Mouse (Mus musculus): ENCODE measurements at regions not wholly inside any gene's neighbourhood (a gene's known extent, or its start where the extent isn't known, plus 50 kb on each side); places are given as distances from the start of the nearest gene placed in this dataset.

- WGBS, result 70% methylated on average over 10 of the region's 10 CpGs
- Histone ChIP-seq H3K4me3 (ENCODE audit: low read length) (no peak overlapping the region), H3K4me2 (replicated peaks; ENCODE audit: low read depth, low read length) (no peak overlapping the region), H3K4me1 (ENCODE audit: control insufficient read depth, insufficient read depth, low read length) (peaks cover 5% of the 10 kb centered on the region; the same call in 1 of the 2 replicates), H3K36me3 (ENCODE audit: control insufficient read depth, insufficient read depth, low read length) (no peaks in the 10 kb centered on the region), H3K27ac (ENCODE audit: low read depth, low read length) (no peak overlapping the region), H3K9ac (ENCODE audit: low read depth, low read length) (no peak overlapping the region), H3K27me3 (ENCODE audit: control insufficient read depth, insufficient read depth, low read length) (no peaks in the 10 kb centered on the region), H3K9me3 (ENCODE audit: control insufficient read depth, low read length) (no peaks in the 10 kb centered on the region)
- ATAC-seq (ENCODE audit: low FRiP score, low TSS enrichment), result no peak
Measured at GRCm38 (mm10) chr7:129938141-129938540, 346.5 kb downstream of the Wdr11 start.

GRCm38 (mm10) chr7:129939266-129939665 lies 347.6 kb downstream of the Wdr11 start:
- Histone ChIP-seq H3K36me3 (ENCODE audit: control insufficient read depth, insufficient read depth, low read length) (no peaks in the 10 kb centered on the region), H3K4me2 (replicated peaks; ENCODE audit: low read depth, low read length) (no peak overlapping the region), H3K9ac (ENCODE audit: low read depth, low read length) (no peak overlapping the region), H3K4me3 (ENCODE audit: low read length) (no peak overlapping the region), H3K4me1 (ENCODE audit: control insufficient read depth, insufficient read depth, low read length) (peaks cover 5% of the 10 kb centered on the region; the same call in 1 of the 2 replicates), H3K27ac (ENCODE audit: low read depth, low read length) (no peak overlapping the region), H3K27me3 (ENCODE audit: control insufficient read depth, insufficient read depth, low read length) (no peaks in the 10 kb centered on the region), H3K9me3 (ENCODE audit: control insufficient read depth, low read length) (no peaks in the 10 kb centered on the region)
- ATAC-seq (ENCODE audit: low FRiP score, low TSS enrichment), result no peak
- 90% methylated on average over 5 of the region's 5 CpGs for WGBS

DNA sequence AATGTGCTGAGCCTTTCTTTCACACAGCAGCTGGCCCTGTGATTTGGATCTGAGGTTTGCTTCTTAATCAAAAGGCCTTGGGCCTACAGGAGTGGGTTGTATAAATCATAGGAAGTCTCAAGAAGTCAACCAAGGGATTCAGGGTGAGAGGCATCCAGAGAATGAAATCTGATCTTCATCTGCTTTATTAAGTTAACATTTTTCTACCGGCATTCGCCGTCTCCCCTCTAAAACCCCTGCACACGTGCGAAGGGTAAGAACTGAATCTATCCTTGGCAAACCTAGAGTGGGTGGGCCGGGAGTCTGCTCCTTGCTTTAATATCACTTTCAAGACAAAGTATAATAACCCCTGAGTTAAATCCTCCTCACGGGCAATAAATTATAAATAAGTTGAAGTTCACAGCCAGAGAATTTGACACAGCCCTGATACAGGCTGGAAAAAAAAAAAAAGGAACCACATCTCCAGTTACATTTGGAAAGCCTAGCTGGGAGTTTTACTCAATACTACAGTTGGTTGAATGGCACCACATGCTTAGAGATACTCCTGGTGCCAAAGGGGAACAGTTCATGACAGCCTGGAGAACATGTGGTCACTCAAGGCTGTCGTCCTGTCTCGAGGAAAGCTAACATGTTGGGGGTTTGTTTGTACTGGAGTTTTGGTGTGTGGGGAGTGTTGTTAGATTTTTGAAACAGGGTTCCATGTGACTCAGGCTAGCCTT lies 349.8 kb downstream of the Wdr11 start:
- H3K4me3 ChIP-seq (ENCODE audit: low read length), result no peak overlapping the region
- no peak overlapping the region for H3K9ac ChIP-seq (ENCODE audit: low read depth, low read length)
- ATAC-seq (ENCODE audit: low FRiP score, low TSS enrichment), result peak; percentile 74
- H3K27ac ChIP-seq (ENCODE audit: low read depth, low read length), result no peak overlapping the region
- H3K4me2 ChIP-seq (replicated peaks; ENCODE audit: low read depth, low read length), result no peak overlapping the region
- 23% methylated on average over 9 of the region's 9 CpGs for WGBS
- no peaks in the 10 kb centered on the region for H3K9me3 ChIP-seq (ENCODE audit: control insufficient read depth, low read length)
- H3K36me3 ChIP-seq (ENCODE audit: control insufficient read depth, insufficient read depth, low read length), result no peaks in the 10 kb centered on the region
- H3K4me1 ChIP-seq (ENCODE audit: control insufficient read depth, insufficient read depth, low read length), result peaks cover 5% of the 10 kb centered on the region; the same call in 1 of the 2 replicates
- no peaks in the 10 kb centered on the region for H3K27me3 ChIP-seq (ENCODE audit: control insufficient read depth, insufficient read depth, low read length)

GRCm38 (mm10) chr7:129948613-129949110 lies 357.0 kb downstream of the Wdr11 start:
- Histone ChIP-seq H3K4me2 (replicated peaks; ENCODE audit: low read depth, low read length) (no peak overlapping the region), H3K36me3 (ENCODE audit: control insufficient read depth, insufficient read depth, low read length) (no peaks in the 10 kb centered on the region), H3K27me3 (ENCODE audit: control insufficient read depth, insufficient read depth, low read length) (no peaks in the 10 kb centered on the region), H3K4me1 (ENCODE audit: control insufficient read depth, insufficient read depth, low read length) (peaks cover 3% of the 10 kb centered on the region; the same call in 1 of the 2 replicates), H3K4me3 (ENCODE audit: low read length) (no peak overlapping the region), H3K9ac (ENCODE audit: low read depth, low read length) (no peak overlapping the region), H3K9me3 (ENCODE audit: control insufficient read depth, low read length) (no peaks in the 10 kb centered on the region), H3K27ac (ENCODE audit: low read depth, low read length) (no peak overlapping the region)
- 73% methylated on average over 8 of the region's 8 CpGs for WGBS
- ATAC-seq (ENCODE audit: low FRiP score, low TSS enrichment), result no peak

GRCm38 (mm10) chr7:129950456-129950855 lies 358.8 kb downstream of the Wdr11 start:
- peaks cover 3% of the 10 kb centered on the region; the same call in 1 of the 2 replicates for H3K4me1 ChIP-seq (ENCODE audit: control insufficient read depth, insufficient read depth, low read length)
- WGBS, result 90% methylated on average over 1 of the region's 1 CpGs
- no peaks in the 10 kb centered on the region for H3K9me3 ChIP-seq (ENCODE audit: control insufficient read depth, low read length)
- ATAC-seq (ENCODE audit: low FRiP score, low TSS enrichment), result no peak
- H3K36me3 ChIP-seq (ENCODE audit: control insufficient read depth, insufficient read depth, low read length), result no peaks in the 10 kb centered on the region
- H3K27me3 ChIP-seq (ENCODE audit: control insufficient read depth, insufficient read depth, low read length), result no peaks in the 10 kb centered on the region
- no peak overlapping the region for H3K9ac ChIP-seq (ENCODE audit: low read depth, low read length)
- no peak overlapping the region for H3K4me3 ChIP-seq (ENCODE audit: low read length)
- no peak overlapping the region for H3K27ac ChIP-seq (ENCODE audit: low read depth, low read length)
- no peak overlapping the region for H3K4me2 ChIP-seq (replicated peaks; ENCODE audit: low read depth, low read length)

DNA sequence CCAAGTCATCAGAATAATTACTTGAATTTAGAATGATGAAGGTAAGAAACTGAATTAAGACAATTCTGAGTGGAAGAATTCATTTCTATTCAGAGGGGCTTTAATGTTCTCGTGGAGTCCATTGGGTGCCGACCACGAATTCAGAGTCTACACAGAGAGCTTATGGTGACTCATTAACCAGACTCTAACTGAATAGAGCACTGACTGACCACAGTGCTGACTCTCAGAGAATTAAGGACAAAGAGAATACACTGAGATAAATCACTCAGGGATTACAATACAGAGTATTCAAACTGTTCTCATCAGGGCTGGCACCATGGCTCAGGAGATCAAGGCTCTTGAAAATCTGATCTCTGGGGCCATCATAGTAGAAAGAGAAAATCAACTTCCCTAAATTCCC lies 366.7 kb downstream of the Wdr11 start:
- no peaks in the 10 kb centered on the region for H3K36me3 ChIP-seq (ENCODE audit: control insufficient read depth, insufficient read depth, low read length)
- no peak overlapping the region for H3K9ac ChIP-seq (ENCODE audit: low read depth, low read length)
- H3K9me3 ChIP-seq (ENCODE audit: control insufficient read depth, low read length), result no peaks in the 10 kb centered on the region
- no peaks in the 10 kb centered on the region for H3K27me3 ChIP-seq (ENCODE audit: control insufficient read depth, insufficient read depth, low read length)
- H3K27ac ChIP-seq (ENCODE audit: low read depth, low read length), result no peak overlapping the region
- H3K4me2 ChIP-seq (replicated peaks; ENCODE audit: low read depth, low read length), result no peak overlapping the region
- WGBS, result 71% methylated on average over 3 of the region's 3 CpGs
- no peak overlapping the region for H3K4me3 ChIP-seq (ENCODE audit: low read length)
- peaks cover 9% of the 10 kb centered on the region; the same call in 1 of the 2 replicates for H3K4me1 ChIP-seq (ENCODE audit: control insufficient read depth, insufficient read depth, low read length)
- ATAC-seq (ENCODE audit: low FRiP score, low TSS enrichment), result no peak

DNA sequence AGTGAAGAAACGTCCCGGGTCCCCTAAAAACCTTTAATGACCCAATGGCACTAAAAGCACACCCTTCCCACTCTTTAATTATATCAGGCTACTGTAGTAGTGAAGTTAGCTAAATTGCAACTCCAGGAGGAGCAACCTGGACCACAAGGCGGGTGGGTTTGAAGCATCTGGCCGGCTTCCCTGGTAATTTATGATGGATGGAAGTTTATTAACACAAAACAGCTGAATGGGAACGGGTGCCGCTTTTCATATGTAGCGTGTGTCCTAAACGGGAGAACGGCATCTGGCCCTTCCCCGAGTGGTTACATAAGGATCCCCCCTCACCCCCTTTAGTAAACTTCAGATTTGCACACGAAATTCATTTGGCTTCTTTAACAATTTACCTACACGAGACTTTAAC lies 370.9 kb downstream of the Wdr11 start:
- no peaks in the 10 kb centered on the region for H3K27me3 ChIP-seq (ENCODE audit: control insufficient read depth, insufficient read depth, low read length)
- 48% methylated on average over 12 of the region's 12 CpGs for WGBS
- H3K4me2 ChIP-seq (replicated peaks; ENCODE audit: low read depth, low read length), result no peak overlapping the region
- no peak overlapping the region for H3K27ac ChIP-seq (ENCODE audit: low read depth, low read length)
- no peaks in the 10 kb centered on the region for H3K9me3 ChIP-seq (ENCODE audit: control insufficient read depth, low read length)
- no peaks in the 10 kb centered on the region for H3K36me3 ChIP-seq (ENCODE audit: control insufficient read depth, insufficient read depth, low read length)
- H3K4me3 ChIP-seq (ENCODE audit: low read length), result no peak overlapping the region
- ATAC-seq (ENCODE audit: low FRiP score, low TSS enrichment), result no peak
- no peak overlapping the region for H3K9ac ChIP-seq (ENCODE audit: low read depth, low read length)
- peaks cover 9% of the 10 kb centered on the region; the same call in 1 of the 2 replicates for H3K4me1 ChIP-seq (ENCODE audit: control insufficient read depth, insufficient read depth, low read length)

- no peaks in the 10 kb centered on the region for H3K9me3 ChIP-seq (ENCODE audit: control insufficient read depth, low read length)
- no peaks in the 10 kb centered on the region for H3K36me3 ChIP-seq (ENCODE audit: control insufficient read depth, insufficient read depth, low read length)
- H3K4me2 ChIP-seq (replicated peaks; ENCODE audit: low read depth, low read length), result no peak overlapping the region
- peaks cover 9% of the 10 kb centered on the region; the same call in 1 of the 2 replicates for H3K4me1 ChIP-seq (ENCODE audit: control insufficient read depth, insufficient read depth, low read length)
- H3K27me3 ChIP-seq (ENCODE audit: control insufficient read depth, insufficient read depth, low read length), result no peaks in the 10 kb centered on the region
- H3K27ac ChIP-seq (ENCODE audit: low read depth, low read length), result no peak overlapping the region
- no peak overlapping the region for H3K4me3 ChIP-seq (ENCODE audit: low read length)
- no peak overlapping the region for H3K9ac ChIP-seq (ENCODE audit: low read depth, low read length)
- WGBS, result 37% methylated on average over 8 of the region's 8 CpGs
- ATAC-seq (ENCODE audit: low FRiP score, low TSS enrichment), result no peak
Measured at GRCm38 (mm10) chr7:129964192-129964591, 372.5 kb downstream of the Wdr11 start.

- H3K27ac ChIP-seq (ENCODE audit: low read depth, low read length), result no peak overlapping the region
- no peak for ATAC-seq (ENCODE audit: low FRiP score, low TSS enrichment)
- H3K9me3 ChIP-seq (ENCODE audit: control insufficient read depth, low read length), result no peaks in the 10 kb centered on the region
Measured at GRCm38 (mm10) chr7:129965281-129966051, 373.8 kb downstream of the Wdr11 start.

More at GRCm38 (mm10) chr7:129965281-129966051, 373.8 kb downstream of the Wdr11 start:
- peaks cover 9% of the 10 kb centered on the region; the same call in 1 of the 2 replicates for H3K4me1 ChIP-seq (ENCODE audit: control insufficient read depth, insufficient read depth, low read length)
- 75% methylated on average over 9 of the region's 9 CpGs for WGBS
- H3K4me2 ChIP-seq (replicated peaks; ENCODE audit: low read depth, low read length), result no peak overlapping the region
- H3K4me3 ChIP-seq (ENCODE audit: low read length), result no peak overlapping the region
- no peaks in the 10 kb centered on the region for H3K36me3 ChIP-seq (ENCODE audit: control insufficient read depth, insufficient read depth, low read length)
- H3K27me3 ChIP-seq (ENCODE audit: control insufficient read depth, insufficient read depth, low read length), result no peaks in the 10 kb centered on the region
- H3K9ac ChIP-seq (ENCODE audit: low read depth, low read length), result no peak overlapping the region
